Mouse (Mus musculus) cerebellum, adult 11-12 months (tissue): ENCODE data around the gene Cdc45.

Experiments
- DNase-seq: peaks from one replicate; pipeline ENCODE4 v3.0.0; 2022

Cdc45 gene

DNA sequence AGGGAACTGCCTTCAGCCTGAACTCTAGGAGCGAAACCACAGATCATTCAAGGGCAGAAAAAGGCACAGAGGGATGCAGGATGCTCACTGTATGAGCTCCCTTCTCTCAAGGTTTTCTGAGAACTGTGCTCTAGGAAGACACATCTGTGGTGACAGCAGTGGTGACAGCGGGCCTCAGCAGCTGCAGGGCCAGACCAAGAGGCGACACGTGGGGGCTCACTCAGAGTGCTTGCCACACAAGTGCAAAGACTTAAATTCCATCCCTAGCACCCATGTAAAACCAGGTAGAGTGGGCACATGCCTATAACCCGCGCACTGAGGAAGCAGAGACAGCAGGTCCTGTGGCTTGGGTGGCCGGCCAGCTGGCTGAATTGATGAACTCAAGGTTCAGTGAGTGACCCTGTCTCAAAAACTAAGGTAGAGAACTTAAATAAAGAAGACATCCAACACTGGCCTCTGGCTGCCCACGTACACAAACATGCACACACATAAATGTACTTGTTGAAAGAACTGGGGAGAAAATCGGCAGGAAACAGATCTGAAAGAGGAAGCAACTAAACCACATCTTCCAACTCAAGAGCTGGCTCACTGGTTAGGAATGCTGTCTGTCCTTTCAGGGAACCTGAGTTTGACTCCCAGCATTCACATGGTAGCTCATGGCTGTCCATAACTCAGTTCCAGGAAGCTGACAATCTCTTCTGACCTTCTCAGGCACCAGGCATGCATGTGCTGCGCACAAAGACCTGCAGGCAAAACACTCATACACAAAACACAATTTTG lies 23.0 kb downstream of the Cdc45 start:
- no peak for DNase-seq

DNA sequence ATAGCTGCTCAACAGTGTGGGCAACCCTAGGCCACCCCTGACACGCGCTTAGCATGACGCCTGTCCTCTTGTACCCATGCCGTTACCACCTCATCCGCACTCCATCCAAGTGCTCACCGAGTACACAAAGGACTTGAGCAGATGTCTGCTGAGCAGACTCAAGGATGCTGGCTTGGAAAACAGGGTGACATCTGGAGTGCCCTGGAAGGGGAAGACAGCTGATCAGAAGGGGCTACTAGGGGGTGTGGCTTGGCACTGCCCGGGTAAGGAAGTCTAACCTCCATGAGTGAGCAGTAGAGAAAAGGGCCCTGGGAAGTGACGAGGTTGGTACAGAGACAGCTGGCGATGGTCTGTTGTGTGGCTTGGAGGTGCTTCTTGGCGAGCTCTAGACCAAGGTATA lies 25.1 kb downstream of the Cdc45 start:
- no peak for DNase-seq

DNA sequence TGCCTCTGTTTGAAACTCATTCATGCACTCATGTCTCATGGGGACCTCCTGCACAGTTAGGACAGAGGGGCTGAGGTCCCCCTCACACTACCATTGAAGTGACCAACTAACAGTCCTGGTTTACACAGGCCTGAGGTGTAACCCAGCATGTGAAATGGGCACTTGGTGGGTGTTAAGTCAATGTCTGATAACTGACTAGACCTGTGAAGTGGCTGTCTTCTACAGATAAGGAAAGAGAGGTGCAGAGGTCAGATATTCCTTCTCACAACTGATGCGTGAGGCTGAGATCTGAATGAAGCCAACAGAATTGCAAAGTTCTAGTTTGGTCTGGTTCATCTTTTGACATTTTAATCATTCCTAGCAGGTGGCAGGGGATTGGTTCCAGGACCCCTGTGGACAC lies 26.3 kb downstream of the Cdc45 start:
- DNase-seq: no peak

DNA sequence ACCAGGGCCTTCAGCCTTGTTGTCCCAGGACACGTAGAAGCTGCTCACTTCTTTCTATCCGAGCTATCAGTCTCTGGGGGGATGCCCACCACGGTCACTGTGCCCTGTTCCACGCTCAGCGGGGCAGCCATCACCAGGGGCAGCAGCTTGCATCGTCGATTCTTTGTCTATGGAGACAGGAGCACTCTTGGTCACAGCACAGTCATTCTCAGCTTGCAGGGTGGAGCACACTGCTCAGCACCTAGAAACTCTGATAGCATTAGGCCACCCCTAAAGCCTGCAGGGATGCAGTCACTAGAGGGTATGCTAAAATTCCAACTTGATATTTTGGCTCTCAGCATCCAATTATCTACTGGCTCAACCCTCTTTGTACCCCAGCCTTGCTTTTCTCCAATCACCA lies 26.8 kb downstream of the Cdc45 start:
- no peak for DNase-seq

DNA sequence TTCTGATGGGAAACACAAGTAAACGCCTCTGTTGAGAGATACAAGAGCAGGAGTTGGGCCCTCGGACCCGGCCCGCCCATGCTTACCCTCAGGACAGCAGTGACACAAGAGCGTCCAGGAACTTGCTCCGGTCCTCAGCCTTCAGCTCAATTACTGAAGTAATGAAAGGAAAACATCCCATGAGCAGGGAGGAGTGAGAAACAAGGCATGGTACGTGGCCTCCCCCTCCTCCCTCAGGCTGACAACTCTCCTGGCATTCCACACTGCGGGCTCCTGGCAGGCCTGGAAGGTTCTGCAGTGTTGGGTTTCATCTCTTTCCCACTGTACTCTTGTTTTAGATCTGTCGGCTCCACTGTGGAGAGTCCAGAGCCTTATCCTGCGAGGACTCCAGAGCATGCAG lies 30.0 kb downstream of the Cdc45 start:
- DNase-seq: no peak

DNA sequence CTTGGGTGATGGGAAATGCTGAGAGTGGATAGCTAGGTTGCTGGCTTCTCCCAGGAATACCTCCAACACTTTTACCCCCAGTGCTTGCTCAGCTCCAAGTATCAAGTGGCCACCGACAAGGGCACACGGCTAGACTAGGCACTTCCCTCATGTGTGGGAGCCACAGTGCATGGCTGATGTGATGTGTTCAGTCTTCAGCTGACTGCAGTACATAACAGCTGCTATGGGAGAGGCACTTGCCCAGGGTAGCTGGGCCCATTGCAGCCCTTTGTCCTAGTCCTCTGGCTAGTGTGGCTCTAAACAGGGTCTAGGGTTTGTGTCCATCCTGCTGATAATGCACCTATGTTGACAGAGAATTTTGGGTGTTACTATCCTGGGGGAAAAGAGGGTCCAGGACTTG lies 33.3 kb downstream of the Cdc45 start:
- no peak for DNase-seq

DNA sequence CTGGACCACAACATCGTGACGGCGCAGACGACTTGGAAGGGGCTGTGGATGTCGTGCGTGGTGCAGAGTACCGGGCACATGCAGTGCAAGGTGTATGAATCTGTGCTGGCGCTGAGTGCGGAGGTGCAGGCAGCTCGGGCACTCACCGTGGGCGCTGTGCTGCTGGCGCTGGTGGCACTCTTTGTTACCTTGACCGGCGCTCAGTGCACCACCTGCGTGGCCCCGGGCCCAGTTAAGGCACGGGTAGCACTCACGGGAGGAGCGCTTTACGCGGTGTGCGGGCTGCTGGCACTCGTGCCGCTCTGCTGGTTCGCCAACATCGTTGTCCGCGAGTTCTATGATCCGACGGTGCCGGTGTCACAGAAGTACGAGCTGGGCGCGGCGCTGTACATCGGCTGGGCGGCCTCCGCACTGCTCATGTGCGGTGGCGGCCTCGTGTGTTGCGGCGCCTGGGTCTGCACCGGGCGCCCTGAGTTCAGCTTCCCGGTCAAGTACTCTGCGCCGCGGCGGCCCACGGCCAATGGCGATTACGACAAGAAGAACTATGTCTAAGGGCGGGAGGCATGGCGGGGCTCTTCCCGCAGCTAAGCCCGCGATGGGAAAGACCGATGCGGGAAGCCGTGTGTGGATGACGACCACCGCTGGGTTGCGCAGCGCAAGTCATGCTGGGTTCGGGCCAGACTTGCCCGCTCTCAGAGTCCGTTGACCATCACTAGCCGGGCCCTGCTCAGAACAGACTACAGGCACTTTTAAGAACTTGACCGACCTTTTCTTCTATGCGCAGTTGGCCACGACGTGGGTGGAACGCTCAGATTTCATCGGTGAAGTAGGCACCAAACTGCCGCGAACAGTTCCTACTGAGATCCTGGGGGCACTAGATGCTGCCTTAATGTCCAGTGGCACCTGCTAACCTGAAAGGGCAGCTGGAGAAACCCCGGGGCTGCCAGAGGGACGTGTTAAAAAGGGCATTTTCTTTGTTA lies 34.4 kb downstream of the Cdc45 start:
- no peak for DNase-seq

DNA sequence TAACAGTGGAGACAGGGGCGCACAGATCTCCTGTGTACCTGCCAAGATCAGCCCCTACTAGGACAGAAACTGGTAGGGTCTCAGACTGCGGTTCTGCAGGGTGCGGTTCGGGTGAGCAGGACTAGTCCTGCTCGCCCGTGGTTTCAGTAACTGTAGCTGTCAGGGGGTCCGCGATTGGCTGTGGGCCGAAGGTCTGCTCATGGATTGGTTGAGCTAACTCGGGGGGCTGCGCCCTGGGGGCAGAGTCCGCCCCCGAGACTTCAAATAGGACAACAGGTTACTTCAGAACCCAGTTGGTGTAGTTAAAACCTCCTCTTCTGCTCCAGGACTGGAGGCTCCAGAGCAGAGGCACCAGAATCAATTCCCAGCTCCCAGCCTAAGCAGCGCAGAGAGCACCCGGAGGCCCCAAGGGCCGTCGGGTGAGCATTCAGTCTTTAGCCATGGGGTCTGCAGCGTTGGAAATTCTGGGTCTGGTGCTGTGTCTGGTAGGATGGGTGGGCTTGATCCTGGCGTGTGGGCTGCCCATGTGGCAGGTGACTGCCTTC lies 35.2 kb downstream of the Cdc45 start, which contains the start of gene Cldn5:
Gene Cldn5 (plus strand): TSS at position 292 of the 545 bp plus-strand sequence.
- no peak for DNase-seq

DNA sequence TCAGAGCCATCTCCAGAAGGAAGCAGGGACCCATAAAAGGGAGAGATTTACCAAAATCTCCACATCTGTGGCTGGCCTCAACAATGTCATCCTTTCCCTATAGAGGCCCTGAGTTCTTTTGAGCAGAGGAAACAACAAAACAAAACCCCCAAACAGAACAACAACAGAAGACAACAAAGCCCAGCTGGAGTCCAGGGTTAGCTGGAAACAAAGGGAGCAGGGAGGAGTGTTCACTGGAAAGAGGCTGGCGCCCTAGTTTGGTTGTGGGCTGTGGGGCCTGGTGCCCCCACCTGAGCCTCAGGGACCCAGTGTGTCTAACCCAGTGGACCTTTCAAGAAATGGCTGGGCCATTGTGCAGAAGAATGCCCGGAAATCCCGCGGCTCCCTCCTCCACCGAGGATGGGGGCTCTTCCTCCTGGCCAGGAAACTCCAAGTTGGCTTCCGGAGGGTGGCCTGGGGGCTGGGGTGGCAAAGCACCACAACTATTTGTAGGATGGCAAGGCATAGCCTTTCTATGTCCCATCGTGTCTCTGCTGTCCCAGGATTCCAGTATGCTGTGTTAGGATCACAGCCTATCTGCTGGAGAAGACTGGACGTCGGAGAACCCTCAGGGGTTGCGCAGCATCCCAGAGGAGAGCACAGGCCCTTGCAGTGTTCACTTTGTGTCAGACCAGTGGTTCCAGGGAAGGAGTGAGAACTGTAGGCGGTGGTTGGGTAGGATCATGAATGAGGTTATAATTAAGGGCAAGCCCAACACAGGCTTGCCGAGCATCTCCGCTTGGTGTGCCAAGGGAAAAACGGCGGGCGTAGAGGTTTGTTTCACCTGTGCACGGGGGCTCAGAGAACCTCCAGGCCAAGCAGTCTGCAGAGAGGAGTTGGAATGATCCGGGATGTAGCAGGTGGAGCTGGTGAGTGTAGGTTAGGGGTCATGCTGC lies 35.9 kb downstream of the Cdc45 start:
- DNase-seq: no peak

DNA sequence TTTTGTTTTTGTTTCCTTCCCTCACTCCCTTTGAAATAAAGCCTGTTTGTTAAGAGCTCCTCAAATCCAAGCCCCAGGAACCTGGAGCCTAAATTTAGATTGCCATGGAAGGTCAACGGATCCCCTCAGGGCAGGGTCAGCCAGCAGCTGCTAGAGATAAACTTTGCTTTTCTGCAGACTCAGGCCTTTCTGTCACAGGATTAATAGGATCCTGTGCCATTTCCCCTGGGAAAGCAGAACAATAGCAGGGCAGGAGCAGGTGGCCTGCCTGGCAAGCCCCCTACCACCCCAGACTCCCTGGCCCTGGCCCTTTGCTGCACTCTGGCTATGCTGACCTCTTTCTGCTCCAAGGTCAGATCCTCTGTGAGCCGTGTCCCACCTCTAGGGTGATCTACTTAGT lies 37.9 kb downstream of the Cdc45 start:
- no peak for DNase-seq

DNA sequence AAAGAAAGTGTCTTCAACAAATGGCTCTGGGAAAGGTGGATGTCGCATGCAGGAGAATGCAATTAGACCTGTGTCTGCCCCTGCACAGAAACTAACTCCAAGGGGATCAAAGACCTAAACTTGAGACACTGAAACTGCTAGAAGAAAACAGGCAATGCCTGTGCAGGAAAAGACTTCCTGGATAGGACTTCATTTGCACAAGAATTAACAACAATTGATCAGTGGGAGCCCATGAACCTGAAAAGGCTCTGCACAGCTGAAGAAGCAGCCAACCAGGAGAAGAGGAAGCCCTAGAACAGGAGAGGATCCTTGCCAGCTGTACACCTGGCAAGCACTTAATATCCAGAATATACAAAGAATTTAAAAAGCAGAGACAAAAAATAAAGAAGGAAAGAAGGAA lies 42.3 kb downstream of the Cdc45 start:
- DNase-seq: no peak

DNA sequence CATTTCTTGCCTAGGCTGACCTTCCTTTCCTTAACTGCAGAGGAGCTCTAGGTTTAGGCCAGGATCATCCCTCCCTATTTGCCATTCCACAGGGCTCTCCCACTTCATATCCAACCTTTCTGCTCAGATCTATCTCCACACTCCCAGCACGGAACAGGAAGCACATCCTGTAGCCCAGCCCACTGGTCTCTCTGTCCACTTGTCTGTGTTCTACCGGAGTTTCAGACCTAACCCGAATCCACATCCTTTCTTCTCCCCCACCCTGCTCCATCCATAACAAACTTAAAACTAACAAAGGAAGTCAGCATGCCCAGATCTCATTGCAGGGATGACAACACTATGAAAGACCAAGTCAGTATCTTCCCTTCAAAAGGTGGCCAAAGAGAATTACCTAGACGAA lies 45.4 kb downstream of the Cdc45 start:
- no peak for DNase-seq

DNA sequence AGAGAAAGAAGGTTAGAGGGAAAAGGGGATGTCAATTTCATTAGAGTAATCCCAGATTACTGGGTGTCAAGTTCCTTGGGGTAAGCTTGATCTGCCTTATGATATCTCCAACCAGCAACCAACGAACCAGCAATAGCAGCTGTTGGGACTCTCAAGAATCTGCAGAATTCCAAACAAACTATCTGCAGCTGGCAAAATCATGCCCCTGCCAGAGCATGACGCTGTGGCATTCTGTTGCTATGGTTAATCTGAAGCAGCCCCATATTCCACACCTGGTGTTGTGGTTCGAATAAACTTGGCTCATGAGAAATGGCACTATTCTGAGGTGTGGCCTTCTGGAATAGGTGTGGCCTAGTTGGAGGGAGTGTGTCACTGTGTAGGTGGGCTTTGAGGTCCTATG lies 48.8 kb downstream of the Cdc45 start:
- DNase-seq: no peak

DNA sequence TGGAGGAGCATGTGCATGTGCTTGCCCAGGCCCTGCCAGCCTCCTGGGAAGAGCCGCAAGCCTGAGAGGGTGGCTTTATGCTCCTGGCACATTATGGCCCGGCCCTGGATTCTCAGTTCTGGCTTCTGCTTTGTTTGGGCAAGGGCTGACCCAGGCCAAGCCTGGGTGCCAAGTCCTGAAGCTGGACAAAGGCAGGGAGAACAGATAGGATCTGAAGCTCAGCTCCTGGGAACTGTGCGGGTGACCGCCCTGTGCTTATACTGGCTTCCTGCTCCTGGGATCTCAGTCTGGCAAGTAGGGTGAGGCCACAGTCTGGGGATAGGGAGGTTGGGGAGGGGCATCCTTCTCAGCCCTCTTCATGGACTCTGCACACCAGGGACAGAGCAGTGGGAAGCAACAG lies 50.1 kb downstream of the Cdc45 start:
- no peak for DNase-seq

DNA sequence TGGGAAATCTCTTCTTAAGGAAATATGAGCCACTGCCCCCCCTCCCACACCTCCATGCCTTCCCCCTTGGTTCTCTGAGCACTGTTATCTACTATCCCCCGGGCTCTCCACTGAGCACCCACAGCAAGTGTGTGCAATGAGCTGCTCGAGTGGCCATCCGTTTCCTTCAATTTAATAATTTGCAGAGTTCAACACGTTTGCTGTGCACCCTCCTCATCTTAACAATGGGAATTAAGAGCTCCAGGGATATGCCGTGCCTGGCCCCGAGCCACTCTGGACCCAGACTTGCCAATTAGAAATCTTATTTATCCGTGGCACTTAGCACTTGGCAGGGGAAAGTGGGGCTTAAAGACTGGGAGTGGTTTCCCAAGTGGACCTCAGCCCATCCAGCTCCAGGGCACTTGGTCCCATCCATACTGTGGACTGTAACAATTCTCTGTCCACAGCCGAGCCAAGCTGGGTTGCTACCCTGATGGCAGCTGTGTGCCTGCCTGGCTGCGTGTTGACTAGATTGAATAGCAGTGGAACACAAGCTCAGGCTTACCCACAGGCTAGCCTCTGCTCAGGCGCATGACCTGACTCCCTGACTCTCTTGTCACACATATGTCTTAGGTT lies 59.8 kb downstream of the Cdc45 start:
- no peak for DNase-seq

DNA sequence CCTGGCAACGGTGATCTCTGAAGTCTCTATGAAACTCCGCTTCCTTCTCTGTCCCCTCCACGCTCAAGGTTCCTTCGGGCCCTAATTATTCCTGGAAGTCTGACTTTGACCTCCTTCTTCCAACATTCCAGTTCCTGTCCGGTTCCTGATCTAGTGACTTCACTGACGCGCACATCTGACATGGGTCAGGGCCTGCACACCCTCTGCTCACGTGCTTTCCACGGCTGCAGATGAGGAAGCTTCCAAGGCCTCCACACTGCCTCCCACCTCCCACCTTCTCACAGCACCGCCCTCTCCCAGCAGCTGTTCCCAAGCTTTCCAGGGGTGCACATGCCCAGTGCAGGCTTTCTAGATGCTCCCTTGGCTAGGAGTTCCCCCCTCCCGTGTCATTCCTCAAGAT lies 60.7 kb downstream of the Cdc45 start:
- no peak for DNase-seq

DNA sequence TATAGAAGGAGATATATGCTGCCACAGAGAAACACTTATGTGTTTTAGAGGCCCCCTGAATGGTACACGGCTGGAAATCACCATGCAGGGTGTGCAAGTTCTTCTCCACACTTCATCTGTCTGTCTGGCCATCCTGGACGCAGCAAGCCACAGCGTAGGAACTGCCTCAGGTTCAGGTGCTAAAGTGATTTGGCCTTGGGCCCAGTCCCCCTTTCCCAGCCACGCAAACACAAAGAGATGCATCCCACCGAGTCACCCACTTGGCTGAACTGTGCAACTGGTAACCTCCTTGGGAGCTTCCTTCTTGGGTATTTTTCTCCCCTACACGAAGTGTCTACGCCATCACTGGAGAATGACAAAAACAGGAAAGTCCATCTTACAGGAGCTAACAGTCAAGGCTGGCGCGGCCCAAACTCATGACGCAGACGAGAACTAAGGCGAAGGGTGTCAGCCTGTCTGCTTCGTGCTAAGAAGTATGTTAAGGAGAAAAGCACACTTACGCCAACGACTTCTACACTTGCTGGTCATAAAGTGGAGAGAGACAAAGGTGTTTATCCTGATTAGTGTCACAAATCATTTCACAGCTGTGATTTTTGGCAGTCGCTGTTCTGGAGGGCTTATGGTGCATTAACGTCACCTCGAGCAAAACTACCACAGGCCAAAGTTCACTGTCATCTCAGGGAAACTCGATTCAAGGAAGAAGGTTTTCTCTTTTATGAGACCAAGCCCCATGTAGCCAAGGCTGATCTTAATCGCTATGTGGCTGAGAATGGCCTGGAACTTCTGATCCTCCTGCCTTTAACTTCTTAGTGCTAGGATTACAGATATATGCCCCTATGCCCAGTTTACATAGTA lies 65.3 kb downstream of the Cdc45 start:
- no peak for DNase-seq

DNA sequence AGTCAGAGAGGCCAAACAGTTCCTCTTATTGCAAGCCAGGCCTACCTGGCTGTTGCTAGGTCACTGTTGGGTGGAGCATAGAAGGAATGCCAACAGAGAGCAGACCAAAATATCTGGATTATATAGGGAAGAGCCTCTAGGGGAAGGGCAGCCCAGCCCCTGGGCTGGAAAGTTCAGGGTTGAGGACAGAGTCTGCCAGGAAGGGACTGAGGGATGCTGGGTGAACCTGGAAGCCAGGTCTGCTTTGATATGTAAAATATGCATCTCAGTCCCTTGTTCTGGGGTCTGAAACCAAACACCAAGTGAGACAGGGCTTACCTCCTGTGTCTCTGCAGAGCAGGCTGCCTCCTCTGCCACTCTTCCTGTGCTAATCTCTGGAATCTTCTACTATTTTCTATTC lies 73.5 kb downstream of the Cdc45 start:
- no peak for DNase-seq

DNA sequence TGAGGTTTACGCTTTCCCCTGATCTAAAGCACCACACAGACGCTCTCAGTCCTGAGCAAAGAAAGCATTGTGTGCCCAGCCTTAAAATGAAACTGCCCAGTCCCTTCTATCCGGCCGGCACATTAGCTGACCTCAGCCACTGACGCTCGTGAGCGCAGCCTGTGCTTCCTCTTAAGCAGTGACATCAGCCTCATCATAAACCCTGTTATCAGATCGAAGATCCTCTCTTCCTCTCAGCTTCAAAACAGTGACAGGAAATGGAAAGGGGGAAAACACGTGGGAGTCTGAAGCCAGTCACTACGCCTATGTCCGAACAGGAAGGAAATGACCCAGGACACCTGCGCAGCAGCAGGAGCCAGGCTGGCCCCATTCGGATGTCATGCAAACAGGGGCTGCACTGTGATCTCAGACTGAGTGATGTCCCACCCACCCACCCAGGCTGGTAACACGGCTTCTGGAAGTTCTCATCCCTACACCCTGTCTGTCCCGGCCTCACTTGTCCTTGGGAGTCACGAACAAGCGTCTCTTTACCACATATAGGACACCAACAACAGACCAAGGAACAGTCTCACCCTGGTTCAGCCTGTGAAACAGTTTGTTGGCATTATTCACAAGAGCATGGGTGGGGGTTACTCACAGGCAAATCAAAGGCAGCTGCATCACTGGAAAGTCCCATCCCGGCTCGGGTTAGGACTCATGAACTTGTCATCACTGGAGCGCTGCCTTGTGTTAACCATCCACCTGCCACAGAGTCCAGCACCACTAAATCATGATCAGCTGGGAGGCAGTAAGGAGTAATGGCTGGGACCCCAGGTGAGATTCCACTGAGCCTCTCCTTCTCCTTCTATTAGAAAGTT lies 78.5 kb downstream of the Cdc45 start:
- DNase-seq: no peak

DNA sequence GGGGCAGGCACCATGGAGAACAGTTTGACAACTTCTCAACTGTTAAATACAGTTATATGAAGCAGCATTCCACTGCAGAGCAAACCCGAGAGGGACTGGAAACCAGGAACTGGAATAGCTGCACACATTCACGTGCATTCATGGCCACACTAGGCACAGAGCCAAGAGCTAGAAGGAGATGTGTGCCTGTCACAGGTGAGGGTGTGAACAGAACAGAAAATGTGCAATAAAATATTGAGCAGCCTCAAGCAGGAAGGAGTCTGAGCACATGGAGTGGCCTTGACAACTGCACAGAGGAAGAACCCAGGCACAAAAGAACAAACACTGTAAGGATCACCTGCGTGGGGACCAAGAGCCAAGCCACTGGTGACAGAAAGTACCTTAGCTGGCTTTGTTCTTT lies 81.1 kb downstream of the Cdc45 start:
- no peak for DNase-seq
